Mouse (Mus musculus): Measurements from ENCODE around the gene Spata25. TPM values are rescaled to one million over a fixed set of nuclear protein-coding genes. Genes with fewer than 3 reads are reported as not detected.

The Spata25 gene
- polyA plus RNA-seq (2012) = not detected in 2 replicates

DNA sequence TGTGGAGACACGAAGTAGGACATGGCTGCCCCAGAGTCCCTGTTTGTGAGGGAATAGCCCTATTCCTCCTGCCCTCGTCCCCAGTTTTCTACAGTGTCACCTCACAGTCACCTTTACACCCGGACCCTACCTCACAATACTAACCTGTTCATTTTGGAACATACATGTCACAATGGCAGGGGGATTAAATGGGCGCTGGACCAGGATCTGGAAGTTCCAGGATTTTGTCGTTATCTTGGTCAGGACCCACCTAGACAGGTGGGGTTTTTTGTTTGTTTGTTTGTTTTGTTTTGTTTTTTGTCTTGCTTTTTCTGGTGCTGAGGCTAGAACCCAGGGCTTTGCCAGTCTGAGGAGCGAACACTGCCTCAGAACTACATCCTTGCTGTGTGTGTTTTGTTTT, at the start of gene Spata25:
Spata25 (minus strand) TSS at position 101 of the 400 bp plus-strand sequence.
- no peak for TF ChIP-seq GATA1 (IDR thresholded peaks at IDR 0.05; ENCODE audit: low read length)

DNA sequence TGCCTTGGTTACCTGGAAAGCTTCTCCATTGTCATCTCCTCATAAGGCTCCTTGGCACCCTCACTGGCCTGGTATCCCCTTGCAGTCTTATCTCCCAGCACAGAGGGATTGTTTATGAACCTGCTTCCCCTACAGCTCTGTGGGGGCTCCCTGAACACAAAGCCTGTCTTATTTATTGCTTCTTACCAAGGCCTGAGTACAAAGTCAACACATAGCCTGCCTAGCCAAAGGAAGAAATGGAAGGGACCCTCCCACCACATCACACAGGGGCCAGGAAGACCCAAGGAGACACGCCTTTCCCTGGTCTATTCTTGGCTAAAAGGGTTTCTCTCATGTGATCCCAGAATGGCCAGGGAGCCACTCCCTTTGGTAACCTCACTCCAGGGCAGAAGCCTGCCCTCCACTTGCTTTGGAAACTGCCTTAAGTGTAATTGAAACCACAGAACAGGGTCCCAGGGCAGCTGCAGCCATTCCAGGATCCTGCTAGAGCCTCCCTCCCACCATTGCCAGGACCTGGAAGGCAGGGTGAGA, 46.0 kb upstream of the Spata25 start:
- no peak for TF ChIP-seq GATA1 (IDR thresholded peaks at IDR 0.05; ENCODE audit: low read length)

- no peak for TF ChIP-seq GATA1 (IDR thresholded peaks at IDR 0.05; ENCODE audit: low read length)
Observed at GRCm38 (mm10) chr2:164873621-164874020, 45.3 kb upstream of the Spata25 start.

GRCm38 (mm10) chr2:164871602-164872303, 43.4 kb upstream of the Spata25 start:
- TF ChIP-seq GATA1 (IDR thresholded peaks at IDR 0.05; ENCODE audit: low read length) = no peak

GRCm38 (mm10) chr2:164868491-164868890, 40.2 kb upstream of the Spata25 start:
- TF ChIP-seq GATA1 (IDR thresholded peaks at IDR 0.05; ENCODE audit: low read length) = no peak

- TF ChIP-seq GATA1 (IDR thresholded peaks at IDR 0.05; ENCODE audit: low read length) = no peak
Observed at GRCm38 (mm10) chr2:164867566-164867965, 39.2 kb upstream of the Spata25 start.

DNA sequence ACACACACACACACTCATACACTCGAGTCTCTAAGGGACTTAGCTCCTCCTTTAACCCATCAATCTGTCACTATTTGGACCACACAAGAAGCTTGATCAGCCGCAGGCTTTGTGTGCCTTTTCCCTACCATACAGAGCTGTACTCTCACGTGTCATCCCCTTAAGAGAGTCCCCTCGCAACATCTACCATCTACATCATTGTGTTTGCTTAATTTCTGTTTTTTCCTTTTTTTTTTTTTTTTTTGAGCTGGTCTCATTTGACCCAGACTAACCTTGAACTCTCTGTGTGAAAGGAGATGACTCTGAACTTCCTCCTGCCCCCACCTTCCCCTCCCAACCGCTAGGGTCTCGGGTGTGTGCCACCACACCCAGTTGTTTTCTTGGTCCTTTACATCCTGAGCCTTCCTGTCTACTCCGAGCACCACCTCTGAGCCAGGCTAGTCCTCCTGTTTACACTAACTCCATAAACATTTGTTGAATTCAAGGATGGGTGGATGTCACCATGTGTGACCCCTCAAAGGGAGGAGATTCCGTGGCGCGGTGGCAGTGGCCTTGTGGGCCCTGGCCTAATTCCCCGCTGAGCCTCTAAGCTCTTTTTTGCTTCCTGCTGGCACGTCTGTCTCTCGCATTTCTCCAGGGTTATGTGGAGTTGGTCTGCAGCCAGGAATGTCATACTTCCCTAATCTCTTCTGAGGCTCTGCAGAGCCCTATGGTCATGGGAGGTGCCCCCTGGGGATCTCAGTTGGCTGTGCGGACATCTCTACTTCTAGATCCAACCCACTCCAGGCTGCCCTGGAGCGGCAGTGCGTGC, 38.6 kb upstream of the Spata25 start:
- TF ChIP-seq GATA1 (IDR thresholded peaks at IDR 0.05; ENCODE audit: low read length) = no peak

DNA sequence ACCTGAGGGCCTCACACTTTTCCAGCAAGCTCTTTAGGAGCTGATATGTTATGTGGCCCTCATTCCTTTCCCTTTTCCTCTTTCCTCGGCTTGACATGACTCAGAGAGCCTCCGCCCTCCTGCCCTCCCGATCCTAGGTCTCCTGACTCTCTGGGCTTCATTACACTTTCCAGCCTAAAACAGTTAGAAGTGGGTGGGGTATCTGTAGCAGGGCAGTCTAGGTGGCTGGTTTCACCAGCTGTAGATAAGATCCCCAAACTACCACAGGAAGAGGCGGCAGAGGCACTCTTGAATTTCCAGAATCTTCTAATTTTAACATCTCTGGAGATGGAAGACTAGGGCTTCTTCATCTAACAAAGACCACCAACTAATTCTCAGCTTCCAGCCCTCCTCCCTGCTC, 36.3 kb upstream of the Spata25 start:
- no peak for TF ChIP-seq GATA1 (IDR thresholded peaks at IDR 0.05; ENCODE audit: low read length)

DNA sequence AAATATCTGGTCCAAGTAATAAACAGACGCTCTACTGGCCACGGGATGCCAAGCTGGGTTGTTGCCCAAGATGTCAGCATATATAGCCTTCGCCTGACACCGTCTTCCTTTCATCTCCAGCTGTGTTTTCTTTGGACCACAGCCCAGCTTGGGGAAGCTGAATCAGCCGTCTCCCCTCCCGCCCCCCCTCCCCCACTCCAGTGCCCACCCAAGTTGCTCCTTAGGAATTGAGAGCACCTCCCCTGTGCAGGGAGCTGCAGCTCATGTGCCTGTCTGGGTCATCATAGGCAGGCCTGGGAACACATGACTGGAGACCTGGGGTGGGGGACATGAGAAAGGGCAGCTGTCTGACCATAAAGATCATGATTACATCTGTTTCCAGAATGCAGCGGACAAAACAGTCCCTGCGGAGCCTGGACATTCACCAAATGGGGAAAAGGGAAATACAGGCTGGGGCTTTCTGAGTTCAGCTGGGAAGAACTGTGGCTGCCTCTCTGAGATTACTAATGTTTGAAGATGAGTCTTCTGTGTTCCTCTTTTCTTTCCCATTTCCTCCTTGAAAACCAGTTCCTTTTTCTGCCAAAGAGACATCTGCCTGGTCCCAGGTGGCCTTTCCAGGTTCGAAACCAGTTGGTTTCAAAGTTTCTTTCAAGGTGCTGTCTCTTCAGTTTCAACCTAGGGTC, 34.0 kb upstream of the Spata25 start:
- no peak for TF ChIP-seq GATA1 (IDR thresholded peaks at IDR 0.05; ENCODE audit: low read length)

DNA sequence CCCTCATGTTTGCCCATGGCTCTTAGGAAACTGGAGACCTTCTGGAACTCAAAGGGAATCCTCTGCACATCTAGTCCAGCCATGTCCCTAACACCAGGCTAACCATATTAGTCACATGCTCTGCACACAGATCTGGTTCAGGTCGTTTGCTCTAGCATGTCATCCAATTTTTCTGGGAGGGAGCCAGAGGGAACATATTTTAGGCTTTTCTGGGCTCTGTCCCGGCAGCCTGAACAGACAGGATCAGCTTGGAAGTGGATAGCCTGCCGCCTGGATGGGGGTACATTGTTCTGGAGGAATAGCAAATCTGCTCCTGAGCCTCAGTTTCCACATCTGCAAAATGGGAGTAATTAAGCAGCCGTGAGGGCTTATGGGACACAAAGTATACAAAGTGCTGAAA, 32.8 kb upstream of the Spata25 start:
- no peak for TF ChIP-seq GATA1 (IDR thresholded peaks at IDR 0.05; ENCODE audit: low read length)

- no peak for TF ChIP-seq GATA1 (IDR thresholded peaks at IDR 0.05; ENCODE audit: low read length)
Observed at GRCm38 (mm10) chr2:164859640-164860432, 31.5 kb upstream of the Spata25 start.

GRCm38 (mm10) chr2:164859155-164859554, 30.8 kb upstream of the Spata25 start:
- no peak for TF ChIP-seq GATA1 (IDR thresholded peaks at IDR 0.05; ENCODE audit: low read length)

GRCm38 (mm10) chr2:164857842-164858553, 29.7 kb upstream of the Spata25 start:
- TF ChIP-seq GATA1 (IDR thresholded peaks at IDR 0.05; ENCODE audit: low read length) = no peak

DNA sequence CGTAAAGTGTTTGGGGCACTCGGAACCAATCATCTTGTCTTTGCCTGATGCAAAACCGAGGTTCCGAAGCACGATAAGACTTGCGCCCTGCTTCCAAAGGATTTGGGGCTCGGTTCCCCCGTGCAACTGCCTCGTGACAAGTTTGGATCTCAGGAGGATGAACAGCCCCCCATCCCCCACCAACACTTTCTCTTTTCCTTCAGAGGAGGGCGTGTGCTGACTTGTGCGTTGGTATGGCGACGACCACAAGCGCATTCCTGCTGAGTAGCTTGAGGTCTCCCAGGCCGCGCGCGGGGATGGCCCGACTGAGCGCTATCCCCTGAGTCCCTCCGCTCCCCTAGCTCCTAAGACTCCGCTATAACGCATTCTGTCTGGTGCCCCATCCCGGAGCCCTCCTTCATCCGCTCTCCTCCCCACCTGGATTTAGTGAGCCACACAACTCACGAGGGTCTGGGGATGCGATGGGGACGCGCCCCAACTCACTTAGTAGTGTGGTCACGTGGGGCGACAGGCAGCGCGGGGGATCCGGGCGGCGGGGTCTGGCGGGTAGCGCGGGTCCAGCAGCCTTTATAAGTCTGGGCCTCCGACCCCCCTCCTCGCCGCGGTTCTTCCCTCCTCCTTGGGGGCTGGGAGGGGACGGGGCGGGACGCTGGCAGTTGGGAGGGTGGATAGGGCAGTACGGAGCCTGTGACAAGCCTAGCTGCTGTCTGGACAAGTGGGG, 28.9 kb upstream of the Spata25 start, which contains the start of gene Pltp:
Pltp (minus strand) TSS at position 611 of the 721 bp plus-strand sequence.
- no peak for TF ChIP-seq GATA1 (IDR thresholded peaks at IDR 0.05; ENCODE audit: low read length)
